Mouse (Mus musculus): ENCODE measurements around the gene Gm42957. TPM values are rescaled to one million over a fixed set of nuclear protein-coding genes. Genes with fewer than 3 reads are reported as not detected.

The Gm42957 gene
- polyA plus RNA-seq, 1 experiment, result 0.06 TPM

GRCm38 (mm10) chr3:96688854-96689253 lies 53.6 kb downstream of the Gm42957 start:
- Histone ChIP-seq H3K27me3 (ENCODE audit: control insufficient read depth, insufficient read depth, low read length) (no peaks in the 10 kb centered on the region), H3K4me3 (ENCODE audit: control insufficient read depth, low read depth, low read length) (no peak overlapping the region), H3K27ac (ENCODE audit: control insufficient read depth, insufficient read depth, low read depth, low read length) (no peak overlapping the region), H3K36me3 (ENCODE audit: control insufficient read depth, insufficient read depth, low read length) (no peaks in the 10 kb centered on the region), H3K4me1 (ENCODE audit: control insufficient read depth, insufficient read depth, low read length) (peaks cover 12% of the 10 kb centered on the region)
- TF ChIP-seq POLR2A (IDR thresholded peaks at IDR 0.05; ENCODE audit: control insufficient read depth, low read depth, low read length) (no peak), CTCF (IDR thresholded peaks at IDR 0.05; ENCODE audit: control insufficient read depth, insufficient read depth, insufficient replicate concordance, low read depth, low read length) (no peak)

- H3K4me1 ChIP-seq (ENCODE audit: control insufficient read depth, insufficient read depth, low read length), result peaks cover 3% of the 10 kb centered on the region
- H3K4me3 ChIP-seq (ENCODE audit: control insufficient read depth, low read depth, low read length), result no peak overlapping the region
- TF ChIP-seq CTCF (IDR thresholded peaks at IDR 0.05; ENCODE audit: control insufficient read depth, insufficient read depth, insufficient replicate concordance, low read depth, low read length) (no peak), POLR2A (IDR thresholded peaks at IDR 0.05; ENCODE audit: control insufficient read depth, low read depth, low read length) (no peak)
- no peak overlapping the region for H3K27ac ChIP-seq (ENCODE audit: control insufficient read depth, insufficient read depth, low read depth, low read length)
- H3K36me3 ChIP-seq (ENCODE audit: control insufficient read depth, insufficient read depth, low read length), result no peaks in the 10 kb centered on the region
- H3K27me3 ChIP-seq (ENCODE audit: control insufficient read depth, insufficient read depth, low read length), result no peaks in the 10 kb centered on the region
Observed at GRCm38 (mm10) chr3:96690298-96690697, 55.0 kb downstream of the Gm42957 start.

GRCm38 (mm10) chr3:96692506-96692905 lies 57.2 kb downstream of the Gm42957 start:
- no peak for TF ChIP-seq POLR2A (IDR thresholded peaks at IDR 0.05; ENCODE audit: control insufficient read depth, low read depth, low read length)
- no peak for TF ChIP-seq CTCF (IDR thresholded peaks at IDR 0.05; ENCODE audit: control insufficient read depth, insufficient read depth, insufficient replicate concordance, low read depth, low read length)
- Histone ChIP-seq H3K27me3 (ENCODE audit: control insufficient read depth, insufficient read depth, low read length) (no peaks in the 10 kb centered on the region), H3K36me3 (ENCODE audit: control insufficient read depth, insufficient read depth, low read length) (no peaks in the 10 kb centered on the region), H3K4me3 (ENCODE audit: control insufficient read depth, low read depth, low read length) (no peak overlapping the region), H3K4me1 (ENCODE audit: control insufficient read depth, insufficient read depth, low read length) (peaks cover 6% of the 10 kb centered on the region), H3K27ac (ENCODE audit: control insufficient read depth, insufficient read depth, low read depth, low read length) (no peak overlapping the region)

- no peak for TF ChIP-seq CTCF (IDR thresholded peaks at IDR 0.05; ENCODE audit: control insufficient read depth, insufficient read depth, insufficient replicate concordance, low read depth, low read length)
- TF ChIP-seq POLR2A (IDR thresholded peaks at IDR 0.05; ENCODE audit: control insufficient read depth, low read depth, low read length), result no peak
- H3K4me1 ChIP-seq (ENCODE audit: control insufficient read depth, insufficient read depth, low read length), result peaks cover 14% of the 10 kb centered on the region
- H3K36me3 ChIP-seq (ENCODE audit: control insufficient read depth, insufficient read depth, low read length), result no peaks in the 10 kb centered on the region
Observed at GRCm38 (mm10) chr3:96693579-96693978, 58.3 kb downstream of the Gm42957 start.

GRCm38 (mm10) chr3:96696198-96696765 lies 61.0 kb downstream of the Gm42957 start, which contains the start of gene Pias3:
Gene Pias3, plus strand, starts transcription at chr3:96696384.
- H3K36me3 ChIP-seq (ENCODE audit: control insufficient read depth, insufficient read depth, low read length), result no peaks in the 10 kb centered on the region
- H3K27ac ChIP-seq (ENCODE audit: control insufficient read depth, insufficient read depth, low read depth, low read length), result peak within 1 kb of the TSS; percentile 80
- H3K4me1 ChIP-seq (ENCODE audit: control insufficient read depth, insufficient read depth, low read length), result peaks cover 16% of the 10 kb centered on the region
- H3K27me3 ChIP-seq (ENCODE audit: control insufficient read depth, insufficient read depth, low read length), result no peaks in the 10 kb centered on the region
- TF ChIP-seq CTCF (IDR thresholded peaks at IDR 0.05; ENCODE audit: control insufficient read depth, insufficient read depth, insufficient replicate concordance, low read depth, low read length) (no peak), POLR2A (IDR thresholded peaks at IDR 0.05; ENCODE audit: control insufficient read depth, low read depth, low read length) (peak; percentile 38; the same call in 1 of the 2 replicates)
- H3K4me3 ChIP-seq (ENCODE audit: control insufficient read depth, low read depth, low read length), result peak within 1 kb of the TSS; percentile 93

More at GRCm38 (mm10) chr3:96693579-96693978, 58.3 kb downstream of the Gm42957 start:
- H3K27me3 ChIP-seq (ENCODE audit: control insufficient read depth, insufficient read depth, low read length), result no peaks in the 10 kb centered on the region
- no peak overlapping the region for H3K4me3 ChIP-seq (ENCODE audit: control insufficient read depth, low read depth, low read length)
- no peak overlapping the region for H3K27ac ChIP-seq (ENCODE audit: control insufficient read depth, insufficient read depth, low read depth, low read length)

- no peaks in the 10 kb centered on the region for H3K27me3 ChIP-seq (ENCODE audit: control insufficient read depth, insufficient read depth, low read length)
- no peaks in the 10 kb centered on the region for H3K36me3 ChIP-seq (ENCODE audit: control insufficient read depth, insufficient read depth, low read length)
- peak; percentile 42; the same call in 1 of the 2 replicates for TF ChIP-seq POLR2A (IDR thresholded peaks at IDR 0.05; ENCODE audit: control insufficient read depth, low read depth, low read length)
- TF ChIP-seq CTCF (IDR thresholded peaks at IDR 0.05; ENCODE audit: control insufficient read depth, insufficient read depth, insufficient replicate concordance, low read depth, low read length), result no peak
- H3K4me1 ChIP-seq (ENCODE audit: control insufficient read depth, insufficient read depth, low read length), result peaks cover 16% of the 10 kb centered on the region
- peak overlapping the region; percentile 80 for H3K27ac ChIP-seq (ENCODE audit: control insufficient read depth, insufficient read depth, low read depth, low read length)
- H3K4me3 ChIP-seq (ENCODE audit: control insufficient read depth, low read depth, low read length), result peak overlapping the region; percentile 93
Observed at GRCm38 (mm10) chr3:96696766-96697732, 61.8 kb downstream of the Gm42957 start.

Data from testis, adult 2 months (tissue).